Mouse (Mus musculus): ENCODE measurements around the gene Hbb-bh2.
"Not testable (repeated sequence)": the region's sequence is repeated elsewhere in the genome, so short reads cannot be mapped to it uniquely, and the experiment has no call there.

- not testable (repeated sequence) for TF ChIP-seq CTCF (IDR thresholded peaks at IDR 0.05; ENCODE audit: control insufficient read depth, insufficient read depth, low read length); POLR2A (IDR thresholded peaks at IDR 0.05; ENCODE audit: borderline replicate concordance, control insufficient read depth, low read depth, low read length)
Measured at GRCm38 (mm10) chr7:103813152-103813551, 27.2 kb downstream of the Hbb-bh2 start.
